Mouse (Mus musculus) left cerebral cortex, postnatal 14 days (tissue): ENCODE results near the gene Lsm2. TPM values are rescaled to one million over a fixed set of nuclear protein-coding genes. Genes with fewer than 3 reads are reported as not detected.
"Not testable (repeated sequence)": the region's sequence is repeated elsewhere in the genome, so short reads cannot be mapped to it uniquely, and the experiment has no call there.

Experiments used
- DNase-seq, 2 experiments: peaks; one replicate each; pipeline ENCODE4 v3.0.0; 2021 to 2022; ENCODE audit warnings: low spot score in 2 of 2, mixed read lengths in 1 of 2
- intact Hi-C: fragments of 180-260 bp; cut with DNase I; formaldehyde crosslinking; loops from one replicate; pipeline ENCODE4 v1.15.1; 2025
- long read RNA-seq, 2 experiments: library from polyadenylated mRNA; stranded (forward); transcript quantifications; one replicate each; pipeline ENCODE4 v2.0.0; 2021
- total RNA-seq, 2 experiments: library from RNA; stranded (reverse); gene quantifications; 2 replicates each; pipeline ENCODE4 v1.2.3; 2021

Gene Lsm2
- 10 to 100 TPM; 19.9 to 25.7 TPM for total RNA-seq
- long read RNA-seq, experiment 1, transcript Lsm2-202 (5 exons, 840 nt) = major isoform, 16 of 18 reads
- long read RNA-seq, experiment 1, partial matches to known transcripts = 0 of 18 reads
- long read RNA-seq, experiment 1, other reads (novel, unspliced or antisense) = 2 of 18 reads
- long read RNA-seq, experiment 2, transcript Lsm2-202 (5 exons, 840 nt) = major isoform, 12 of 12 reads
- long read RNA-seq, experiment 2, partial matches to known transcripts = 0 of 12 reads
- long read RNA-seq, experiment 2, other reads (novel, unspliced or antisense) = 0 of 12 reads

GRCm38 (mm10) chr17:34981690-34982180, at the start of gene Lsm2:
TSS of gene Lsm2 (plus strand) at chr17:34981862.
- peak; percentile 89 to 91 for DNase-seq
- intact Hi-C loops = loop anchor here (2.0 to 5.0 kb wide), 3 partner anchors 29 to 129 kb away; partner anchors contain the start of genes Nelfe and Skiv2l

DNA sequence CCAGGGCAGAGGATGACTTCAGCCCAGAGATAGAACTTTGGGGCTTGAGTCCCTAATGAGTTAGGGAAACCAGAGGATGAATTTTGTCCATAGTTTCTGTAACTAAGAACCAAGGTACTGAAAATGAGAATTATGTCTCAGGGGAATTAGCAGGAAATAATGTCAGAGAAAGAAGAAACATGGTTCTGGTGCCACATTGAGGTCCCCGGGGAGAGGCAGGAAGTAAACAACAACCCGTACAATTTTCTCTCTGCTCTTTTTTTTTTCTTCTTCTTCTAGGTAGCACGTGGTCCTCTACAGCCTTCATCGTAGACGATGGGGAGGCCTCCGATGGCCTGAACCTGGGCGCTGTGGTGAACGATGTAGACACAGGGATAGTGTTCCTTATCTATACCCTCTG, 49.4 kb upstream of the Lsm2 start:
- intact Hi-C loops = no loop called here

DNA sequence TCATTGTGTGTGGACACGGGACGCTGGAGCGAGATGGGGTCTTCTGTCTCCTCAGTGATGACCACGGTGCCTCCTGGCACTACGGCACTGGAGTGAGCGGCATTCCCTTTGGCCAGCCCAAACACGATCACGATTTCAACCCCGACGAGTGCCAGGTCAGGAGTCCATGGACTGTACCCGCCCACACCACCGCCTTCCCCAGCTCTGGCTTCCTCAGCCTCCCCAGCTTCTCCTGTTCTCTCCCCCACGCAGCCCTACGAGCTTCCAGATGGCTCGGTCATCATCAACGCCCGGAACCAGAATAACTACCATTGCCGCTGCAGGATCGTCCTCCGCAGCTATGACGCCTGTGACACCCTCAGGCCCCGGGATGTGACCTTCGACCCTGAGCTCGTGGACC, 47.6 kb upstream of the Lsm2 start:
- intact Hi-C loops = no loop called here
- no peak for DNase-seq

More for the DNA sequence above, 49.4 kb upstream of the Lsm2 start:
- no peak for DNase-seq

DNA sequence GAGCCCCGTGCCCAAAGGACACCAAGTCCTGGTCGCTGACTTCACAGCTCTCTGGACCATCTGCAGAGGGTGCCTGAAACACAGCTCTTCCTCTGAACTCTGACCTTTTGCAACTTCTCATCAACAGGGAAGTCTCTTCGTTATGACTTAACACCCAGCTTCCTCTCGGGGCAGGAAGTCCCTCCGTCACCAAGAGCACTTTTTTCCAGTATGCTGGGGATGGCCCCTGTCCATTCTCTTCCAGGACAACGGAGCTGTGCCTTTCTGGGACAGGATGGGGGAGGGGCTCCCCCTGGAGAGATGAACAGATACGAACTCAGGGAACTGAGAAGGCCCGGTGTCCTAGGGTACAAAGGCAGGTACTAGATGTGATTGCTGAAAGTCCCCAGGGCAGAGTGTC, 46.8 kb upstream of the Lsm2 start:
- no peak for DNase-seq
- intact Hi-C loops = no loop called here

GRCm38 (mm10) chr17:34937960-34938505, 43.6 kb upstream of the Lsm2 start:
- intact Hi-C loops = no loop called here
- DNase-seq = no peak

DNA sequence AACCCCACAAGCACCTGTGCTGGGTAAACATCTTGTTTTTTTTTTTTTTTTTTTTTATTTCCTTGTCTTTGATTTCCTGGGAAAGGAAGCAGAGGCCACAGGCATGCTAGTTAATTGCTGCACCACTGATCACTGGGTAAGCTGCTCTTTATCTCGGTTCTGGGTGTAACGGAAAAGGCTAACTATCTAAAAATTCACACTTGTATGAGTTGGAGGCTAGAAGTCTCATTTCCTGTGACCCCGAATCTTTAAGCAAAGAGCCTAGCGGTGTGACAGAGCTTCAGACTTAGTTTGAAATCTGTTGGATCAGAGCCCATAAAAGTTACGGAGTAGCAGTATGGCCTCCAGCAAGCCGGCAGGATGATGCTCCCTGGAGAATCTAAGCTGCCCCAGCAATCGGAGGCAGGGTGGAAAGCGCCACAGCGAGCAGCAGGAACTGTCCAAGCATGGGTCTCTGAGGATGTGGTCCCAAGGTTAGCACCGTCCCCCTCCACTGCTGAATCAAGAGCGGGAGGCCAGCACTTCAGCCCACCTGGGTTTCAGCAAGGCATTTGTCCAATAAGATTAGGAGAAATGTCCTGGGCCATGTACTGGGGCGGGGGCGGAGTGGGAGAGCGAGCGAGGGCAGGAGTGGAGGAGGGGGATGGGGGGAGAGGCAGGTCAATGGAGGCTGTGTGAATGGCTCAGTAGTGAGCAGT, 40.2 kb upstream of the Lsm2 start:
- no peak for DNase-seq
- intact Hi-C loops = no loop called here

DNA sequence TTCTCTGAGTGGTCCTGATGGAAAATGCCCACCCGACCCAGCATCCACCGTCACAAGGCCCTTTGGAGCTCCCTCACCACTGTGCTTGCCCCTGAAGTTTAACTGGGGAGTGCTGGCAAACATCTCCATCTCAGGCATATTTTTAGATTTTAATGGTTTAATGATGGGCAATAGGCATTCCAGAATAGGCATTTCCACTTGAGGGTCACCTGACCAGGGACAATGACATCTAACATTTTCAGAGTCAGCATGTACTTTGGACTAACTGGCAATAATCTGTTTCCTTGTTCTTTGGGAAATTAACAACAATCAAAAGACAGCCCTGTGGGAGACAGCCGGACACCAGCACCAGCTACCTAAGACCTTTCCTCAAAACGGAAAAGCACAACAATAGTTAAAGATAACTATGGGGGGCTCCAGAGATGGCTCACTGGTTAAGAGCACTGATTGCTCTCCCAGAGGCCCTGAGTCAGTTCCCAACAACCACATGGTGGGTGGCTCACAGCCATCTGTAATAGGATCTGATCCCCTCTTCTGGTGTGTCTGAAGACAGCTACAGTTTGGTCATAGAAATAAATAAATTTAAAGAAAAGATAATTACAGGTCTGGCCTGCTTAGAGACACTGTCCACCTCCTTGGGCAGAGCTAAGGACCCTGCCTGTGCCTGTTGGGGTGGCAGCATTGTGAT, 38.4 kb upstream of the Lsm2 start:
- intact Hi-C loops = no loop called here

DNA sequence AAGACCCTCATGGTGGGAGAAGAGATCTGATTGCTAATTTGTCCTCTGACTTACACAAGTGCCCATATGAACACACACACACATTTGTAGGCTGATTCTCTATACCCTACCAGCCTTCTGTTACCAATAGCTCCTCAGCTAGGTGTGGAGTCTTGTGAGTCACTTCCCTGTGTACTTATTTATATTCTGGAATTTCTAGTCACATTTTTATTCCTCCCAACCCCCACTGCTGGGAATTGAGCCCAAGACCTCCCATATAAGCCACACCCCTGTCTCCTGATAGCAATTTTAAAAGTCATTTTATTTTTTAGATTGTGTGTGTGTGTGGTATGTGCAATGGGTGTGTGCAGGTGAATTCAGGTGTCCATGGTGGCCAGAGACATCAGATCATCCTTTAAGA, 37.3 kb upstream of the Lsm2 start:
- DNase-seq = no peak
- intact Hi-C loops = no loop called here

More for the DNA sequence above, 38.4 kb upstream of the Lsm2 start:
- DNase-seq = no peak

- intact Hi-C loops = loop anchor here (5.0 kb wide), 1 partner anchor 94 kb away; the partner anchor contains the start of genes Nelfe and Skiv2l
- DNase-seq = no peak
Measured at GRCm38 (mm10) chr17:34946486-34947140, 35.0 kb upstream of the Lsm2 start.

DNA sequence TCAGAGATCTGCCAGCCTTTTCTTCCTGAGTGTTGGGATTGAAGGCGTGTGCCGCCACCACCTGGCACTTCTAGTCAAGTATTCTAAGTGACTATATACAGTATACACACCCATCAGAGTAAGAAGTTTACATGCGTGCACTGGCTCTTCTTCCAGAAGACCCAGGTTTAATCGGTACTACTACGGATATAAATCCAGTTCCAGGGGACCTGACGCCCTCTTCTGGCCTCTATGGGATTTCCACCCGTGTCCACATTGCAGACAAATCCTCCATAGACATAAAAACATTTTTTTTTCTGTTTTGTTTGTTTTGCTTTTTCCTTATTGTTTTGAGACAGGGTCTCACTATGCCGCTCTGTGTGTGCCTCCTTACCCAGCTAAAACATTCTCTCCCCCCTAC, 34.1 kb upstream of the Lsm2 start:
- DNase-seq = no peak

GRCm38 (mm10) chr17:34948721-34949552, 32.7 kb upstream of the Lsm2 start:
- not testable (repeated sequence) for DNase-seq
- intact Hi-C loops = loop anchor here (5.0 kb wide), 1 partner anchor 97 kb away; the partner anchor contains the start of genes Nelfe and Skiv2l

More for the DNA sequence above, 34.1 kb upstream of the Lsm2 start:
- intact Hi-C loops = loop anchor here (5.0 kb wide), 1 partner anchor 95 kb away; the partner anchor contains the start of genes Nelfe and Skiv2l

DNA sequence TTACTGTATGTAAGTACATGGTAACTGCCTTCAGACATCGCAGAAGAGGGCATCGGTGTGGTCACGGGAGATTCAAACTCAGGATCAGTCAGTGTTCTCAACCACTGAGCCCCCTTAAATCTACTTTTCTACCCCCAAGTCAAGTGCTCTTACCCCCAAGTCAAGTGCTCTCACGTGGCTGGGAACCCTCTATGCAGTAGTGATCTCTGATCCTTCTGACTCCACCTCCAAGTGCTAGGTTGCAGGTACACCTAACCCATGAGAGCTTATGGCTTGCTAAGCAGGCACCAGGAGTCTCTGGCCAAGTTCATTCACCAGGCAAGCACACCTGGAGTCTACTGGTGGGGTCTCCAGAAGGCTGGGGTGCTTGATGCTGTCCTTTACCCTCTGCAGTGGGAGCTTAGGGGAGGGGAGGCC, 32.1 kb upstream of the Lsm2 start:
- DNase-seq = no peak
- intact Hi-C loops = loop anchor here (5.0 kb wide), 1 partner anchor 97 kb away; the partner anchor contains the start of genes Nelfe and Skiv2l

GRCm38 (mm10) chr17:34950514-34951455, 30.9 kb upstream of the Lsm2 start:
- no peak for DNase-seq
- intact Hi-C loops = no loop called here

DNA sequence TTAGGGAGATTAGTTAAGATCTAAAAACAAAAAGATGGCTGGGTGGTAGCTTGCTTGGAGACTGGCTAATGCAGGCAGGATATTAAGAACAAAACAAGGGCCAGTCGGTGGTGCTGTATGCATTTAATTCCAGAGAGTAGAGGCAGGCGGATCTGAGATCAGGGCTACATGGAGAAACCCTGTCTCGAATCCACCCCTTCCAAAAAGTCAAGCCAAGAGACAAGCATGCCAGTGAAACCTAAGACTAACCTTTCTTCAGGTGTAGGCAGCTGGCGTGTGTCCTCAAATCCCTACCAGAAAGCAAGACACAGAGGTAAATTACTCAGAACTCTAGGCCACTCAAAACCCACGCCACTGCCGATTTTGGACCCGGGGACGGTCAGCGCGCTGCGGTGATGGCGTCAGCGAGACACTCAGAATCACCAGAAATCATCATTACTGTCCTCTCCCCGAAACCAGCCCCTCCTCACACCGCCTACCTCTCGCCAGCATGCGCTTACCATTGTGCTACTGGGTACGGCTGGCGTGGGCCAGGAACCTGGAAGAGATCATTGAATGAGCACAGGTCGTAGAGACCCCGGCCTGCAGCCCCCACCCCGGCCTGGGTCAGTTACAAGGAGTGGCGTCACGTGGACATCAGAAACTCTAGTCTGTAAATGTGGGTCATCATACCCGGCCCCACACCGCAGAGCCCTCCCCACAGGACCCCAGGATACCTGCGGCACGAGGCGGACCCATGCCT, 29.9 kb upstream of the Lsm2 start:
- intact Hi-C loops = loop anchor here (2.0 kb wide), 1 partner anchor 31 kb away; no protein-coding TSS in a partner anchor
- DNase-seq = peak; percentile 47 to 62

DNA sequence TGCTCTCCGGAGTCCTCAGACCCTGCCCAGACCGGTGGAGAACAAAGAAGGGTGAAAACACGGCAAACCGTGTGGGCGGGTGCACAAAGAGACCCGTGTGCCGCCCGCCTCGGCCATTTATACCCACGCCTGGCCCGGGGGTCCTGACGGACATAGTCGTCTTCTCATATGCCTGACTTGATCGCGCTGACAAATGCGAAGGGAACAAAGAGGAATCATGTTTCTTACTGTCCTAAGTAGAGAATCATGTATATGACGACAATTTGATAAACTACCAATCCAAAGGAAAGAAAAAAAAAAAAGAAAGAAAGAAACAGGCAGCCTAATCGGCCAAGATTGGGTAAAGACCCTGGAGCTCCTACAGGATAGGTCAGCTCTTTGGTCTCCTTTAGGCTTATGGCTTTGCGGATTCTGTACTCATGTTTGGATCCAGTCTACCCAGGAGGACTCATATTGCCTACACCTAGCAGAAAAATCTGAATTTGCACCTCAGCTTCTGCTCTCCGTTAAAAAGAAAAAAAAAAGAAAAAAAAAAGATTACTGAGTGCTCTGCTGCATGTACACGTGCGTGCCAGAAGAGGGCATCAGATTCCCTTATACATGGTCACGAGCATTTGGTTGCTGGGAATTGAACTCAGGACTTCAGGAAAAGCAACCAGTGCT, 29.2 kb upstream of the Lsm2 start:
- intact Hi-C loops = loop anchor here (2.0 kb wide), 1 partner anchor 30 kb away; no protein-coding TSS in a partner anchor

DNA sequence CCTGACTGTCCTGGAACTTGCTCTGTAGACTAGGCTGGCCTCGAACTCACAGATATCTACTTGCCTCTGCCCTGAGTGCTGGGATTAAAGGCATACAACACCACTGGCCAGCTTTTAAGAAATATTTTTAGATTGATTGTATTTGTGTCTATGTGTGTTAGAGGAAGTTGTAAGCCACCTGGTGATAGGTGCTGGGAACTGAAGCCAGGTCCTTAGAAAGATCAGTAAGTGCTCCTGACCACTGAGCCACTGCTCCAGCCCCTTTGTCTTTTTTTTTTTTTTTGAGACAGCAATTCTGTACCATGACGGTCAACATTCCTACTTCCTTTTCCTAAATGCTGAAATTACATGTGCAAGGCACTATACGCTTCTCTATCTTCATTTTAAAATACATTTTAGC, 28.4 kb upstream of the Lsm2 start:
- no peak for DNase-seq
- intact Hi-C loops = loop anchor here (2.0 kb wide), 1 partner anchor 30 kb away; no protein-coding TSS in a partner anchor

More for the DNA sequence above, 29.2 kb upstream of the Lsm2 start:
- peak; percentile 80 to 81 for DNase-seq
